Mouse (Mus musculus): Measurements from ENCODE around the gene Fxr2.
"Not testable (repeated sequence)": the region's sequence is repeated elsewhere in the genome, so short reads cannot be mapped to it uniquely, and the experiment has no call there.

Fxr2 gene

GRCm38 (mm10) chr11:69683576-69683975 lies 50.8 kb downstream of the Fxr2 start:
- no peak for DNase-seq (ENCODE audit: low read depth, low spot score)

GRCm38 (mm10) chr11:69684128-69684745 lies 51.4 kb downstream of the Fxr2 start:
- DNase-seq (ENCODE audit: low read depth, low spot score) = no peak

GRCm38 (mm10) chr11:69684936-69685335 lies 52.1 kb downstream of the Fxr2 start:
- no peak for DNase-seq (ENCODE audit: low read depth, low spot score)

- DNase-seq (ENCODE audit: low read depth, low spot score) = no peak
Observed at GRCm38 (mm10) chr11:69685526-69686148, 52.8 kb downstream of the Fxr2 start, which contains the start of gene Tnfsf13. TSS of gene Tnfsf13 (minus strand) at chr11:69685784.

- DNase-seq (ENCODE audit: low read depth, low spot score) = peak; percentile 60
Observed at GRCm38 (mm10) chr11:69686377-69686776, 53.6 kb downstream of the Fxr2 start.

GRCm38 (mm10) chr11:69687061-69687460 lies 54.3 kb downstream of the Fxr2 start:
- no peak for DNase-seq (ENCODE audit: low read depth, low spot score)

- peak; percentile 67 for DNase-seq (ENCODE audit: low read depth, low spot score)
Observed at GRCm38 (mm10) chr11:69689891-69690290, 57.1 kb downstream of the Fxr2 start.

- DNase-seq (ENCODE audit: low read depth, low spot score) = no peak
Observed at GRCm38 (mm10) chr11:69692196-69692811, 59.5 kb downstream of the Fxr2 start.

GRCm38 (mm10) chr11:69692863-69693262 lies 60.1 kb downstream of the Fxr2 start:
- DNase-seq (ENCODE audit: low read depth, low spot score) = no peak

- no peak for DNase-seq (ENCODE audit: low read depth, low spot score)
Observed at GRCm38 (mm10) chr11:69693421-69693965, 60.7 kb downstream of the Fxr2 start.

- no peak for DNase-seq (ENCODE audit: low read depth, low spot score)
Observed at GRCm38 (mm10) chr11:69695046-69695360, 62.2 kb downstream of the Fxr2 start.

- no peak for DNase-seq (ENCODE audit: low read depth, low spot score)
Observed at GRCm38 (mm10) chr11:69695361-69696181, 62.8 kb downstream of the Fxr2 start, which contains the start of the genes Tnfsf12 and Tnfsfm13. TSS of gene Tnfsf12 (minus strand) at chr11:69695849. TSS of gene Tnfsfm13 (minus strand) at chr11:69696098.

GRCm38 (mm10) chr11:69697396-69697795 lies 64.6 kb downstream of the Fxr2 start:
- DNase-seq (ENCODE audit: low read depth, low spot score) = no peak

GRCm38 (mm10) chr11:69698574-69698973 lies 65.8 kb downstream of the Fxr2 start:
- DNase-seq (ENCODE audit: low read depth, low spot score) = peak; percentile 91

GRCm38 (mm10) chr11:69699595-69699994 lies 66.8 kb downstream of the Fxr2 start:
- DNase-seq (ENCODE audit: low read depth, low spot score) = no peak

GRCm38 (mm10) chr11:69702886-69703285 lies 70.1 kb downstream of the Fxr2 start:
- not testable (repeated sequence) for DNase-seq (ENCODE audit: low read depth, low spot score)
